Mouse (Mus musculus) mesoderm, embryonic 11.5 days (tissue): ENCODE measurements at regions not wholly inside any gene's neighbourhood (a gene's known extent, or its start where the extent isn't known, plus 50 kb on each side); places are given as distances from the start of the nearest gene placed in this dataset.

Source experiments
- DNase-seq: peaks from one replicate; pipeline ENCODE4 v3.0.0-alpha.2; 2012; ENCODE audit warnings: low read depth, low spot score

DNA sequence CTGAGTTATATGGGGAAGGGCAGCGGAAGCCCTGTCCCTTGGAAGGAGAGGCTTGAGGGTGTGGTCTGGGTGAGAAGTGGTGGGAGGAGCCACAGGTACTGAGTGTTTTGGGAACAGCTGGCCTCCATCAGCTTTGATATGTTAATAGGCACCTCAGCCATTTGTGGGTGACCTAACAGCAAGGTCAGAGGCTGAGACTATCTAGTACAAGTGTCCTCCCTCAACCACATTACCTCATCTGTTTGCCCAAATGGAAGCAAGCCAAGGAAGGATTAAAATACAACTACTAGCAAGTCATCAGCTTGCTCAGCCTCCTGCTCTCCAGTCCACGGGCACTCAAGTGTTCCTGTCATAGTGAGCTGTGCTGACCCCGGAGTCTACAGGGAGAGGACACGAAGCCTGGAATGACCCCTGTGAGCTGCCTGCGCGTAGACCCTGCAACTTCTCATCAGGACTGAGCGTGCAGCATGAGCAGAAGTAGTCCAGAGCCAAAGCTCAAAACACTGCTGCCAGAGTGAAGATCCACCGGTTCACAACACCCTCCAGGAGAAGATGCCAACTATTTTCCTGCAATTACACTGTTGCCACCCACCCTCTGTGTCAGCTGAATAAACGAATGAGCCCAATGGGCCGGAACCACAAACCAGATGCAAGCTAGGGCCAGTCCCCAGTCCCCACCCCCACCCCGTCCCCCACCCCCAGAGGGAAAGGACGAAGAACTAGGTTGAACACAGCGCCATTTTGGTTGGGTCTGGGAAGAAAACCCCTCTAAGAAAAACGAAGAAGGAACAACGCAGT lies 239.6 kb downstream of the Qk start:
- DNase-seq: no peak

- DNase-seq: no peak
Observed at GRCm38 (mm10) chr17:10078536-10079319, 240.9 kb downstream of the Qk start.

DNA sequence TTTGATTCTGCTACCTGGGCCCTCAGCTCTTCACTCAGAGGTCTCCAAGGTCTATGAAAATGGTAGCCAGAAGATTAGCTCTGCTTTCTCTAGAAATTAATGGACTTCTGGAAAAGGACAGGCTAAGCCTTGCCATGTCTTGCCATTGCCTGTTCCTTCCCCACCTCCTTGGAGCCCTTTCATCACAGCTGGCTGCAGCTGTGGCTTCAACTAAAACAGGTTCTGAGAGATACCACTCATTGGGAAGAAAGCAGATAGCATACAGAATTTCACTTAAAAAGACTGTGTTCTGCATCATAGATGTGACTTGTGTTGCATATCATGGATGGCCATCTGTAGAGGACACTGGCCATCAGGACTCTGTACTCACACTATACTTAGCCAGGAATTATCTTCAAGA lies 246.4 kb downstream of the Qk start:
- DNase-seq: no peak

- no peak for DNase-seq
Observed at GRCm38 (mm10) chr17:10069251-10069650, 250.4 kb downstream of the Qk start.

- no peak for DNase-seq
Observed at GRCm38 (mm10) chr17:10065131-10065530, 254.5 kb downstream of the Qk start.

GRCm38 (mm10) chr17:10062546-10063100 lies 257.0 kb downstream of the Qk start:
- DNase-seq: no peak

GRCm38 (mm10) chr17:10057736-10058135 lies 261.9 kb downstream of the Qk start:
- DNase-seq: no peak

GRCm38 (mm10) chr17:10056096-10056495 lies 263.6 kb downstream of the Qk start:
- no peak for DNase-seq

DNA sequence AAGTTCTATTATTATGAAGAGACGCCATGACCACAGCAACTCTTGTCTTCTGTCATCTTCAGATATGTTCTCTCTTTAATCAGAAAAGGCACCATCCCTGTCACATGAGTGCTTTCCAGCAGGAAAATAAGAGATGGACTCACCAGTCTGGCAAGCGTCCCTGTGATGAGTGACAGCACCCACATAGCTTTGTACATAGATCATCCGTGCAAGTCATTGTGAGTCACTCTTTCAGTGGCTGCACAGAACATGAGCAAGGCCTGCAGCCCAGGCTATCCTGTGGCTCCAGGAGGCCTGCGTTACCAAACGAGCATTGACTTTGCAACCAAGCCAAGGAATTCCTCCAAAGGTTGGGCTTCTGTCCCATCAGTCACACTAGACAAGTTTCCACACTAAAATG lies 265.3 kb downstream of the Qk start:
- no peak for DNase-seq

DNA sequence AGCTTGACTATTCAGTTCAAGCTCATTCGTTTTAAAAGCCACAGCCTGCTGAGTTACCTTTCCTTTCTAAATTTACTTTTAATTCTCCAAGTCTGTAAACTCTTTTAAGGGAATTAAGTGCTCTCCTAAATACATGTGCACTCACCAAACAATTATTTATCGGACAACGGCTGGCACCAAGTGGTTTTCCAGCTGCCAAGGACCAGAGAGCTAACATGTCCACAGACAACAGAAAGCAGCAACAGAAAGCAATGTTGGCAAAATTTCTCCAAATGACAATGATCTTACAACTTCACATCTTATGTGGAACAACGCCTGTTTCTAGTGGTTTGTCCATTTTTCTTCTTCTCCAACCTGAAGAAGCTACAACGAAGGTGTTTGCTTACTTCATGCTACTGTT lies 275.3 kb downstream of the Qk start:
- no peak for DNase-seq

DNA sequence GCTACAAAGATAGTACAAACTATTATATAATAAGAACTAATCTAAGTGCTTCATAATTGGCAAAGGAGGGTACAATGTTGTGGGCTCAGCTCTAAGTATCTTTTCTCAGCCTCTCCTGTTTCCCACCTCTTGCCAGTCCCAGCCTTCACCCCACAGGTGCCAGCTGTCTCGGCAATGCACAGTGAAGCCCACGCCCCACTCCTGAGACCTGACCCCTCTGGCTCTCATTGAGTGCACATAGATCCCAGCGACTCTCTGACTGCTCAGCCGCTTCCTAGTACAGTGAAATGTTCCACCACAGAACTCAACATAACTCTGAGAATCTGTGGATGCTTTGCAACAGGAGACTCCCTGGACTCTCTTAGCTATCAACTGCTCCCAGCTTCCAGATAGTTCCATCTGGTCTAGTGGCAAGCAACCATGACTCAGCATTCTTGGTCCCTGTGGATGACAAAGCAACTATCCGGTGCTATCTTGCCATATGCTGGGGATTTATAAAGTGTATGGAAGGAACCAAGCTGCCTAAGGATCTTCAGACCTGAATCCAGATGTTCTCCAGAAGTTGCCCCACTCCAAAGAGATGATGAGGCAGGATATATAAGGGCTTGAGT lies 277.5 kb downstream of the Qk start:
- DNase-seq: no peak

DNA sequence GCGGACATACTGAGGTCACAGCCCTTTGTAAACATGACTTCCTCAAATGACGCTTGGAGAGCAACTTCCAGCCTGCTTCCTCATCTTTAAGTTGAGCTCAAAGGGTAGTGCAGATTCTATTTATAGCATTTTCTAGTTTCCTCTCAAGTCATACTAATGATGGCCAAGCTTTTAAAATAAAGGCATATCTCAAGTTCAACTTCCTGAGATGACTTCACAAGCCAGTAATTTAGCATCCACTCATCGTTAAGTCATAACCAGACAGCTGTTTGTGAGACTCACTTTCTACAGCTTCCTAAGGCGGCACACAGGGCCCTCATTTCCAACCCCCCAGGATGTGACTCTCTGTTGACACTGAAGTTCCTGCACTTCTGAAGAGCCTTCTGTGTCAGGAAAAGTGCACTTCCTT lies 278.7 kb downstream of the Qk start:
- DNase-seq: no peak

DNA sequence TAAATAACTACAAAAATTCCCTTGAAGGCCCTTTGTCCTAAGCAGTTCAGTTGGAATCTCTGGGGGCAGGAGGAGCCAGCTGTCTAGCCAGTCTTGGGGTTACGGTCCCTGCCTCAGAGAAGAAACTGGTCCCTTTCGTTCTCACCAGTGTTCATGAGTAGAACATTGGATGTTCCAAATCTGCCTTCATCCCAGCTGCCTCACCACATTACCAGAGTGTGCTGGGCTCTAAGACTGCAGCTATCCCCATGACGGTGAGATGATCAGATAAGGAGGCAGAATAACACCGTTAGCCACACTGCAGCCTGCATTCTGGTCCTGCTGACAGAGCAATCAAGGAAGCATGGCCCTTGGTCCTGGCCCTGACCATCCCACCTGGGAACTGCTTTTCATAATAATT lies 279.3 kb downstream of the Qk start:
- no peak for DNase-seq

DNA sequence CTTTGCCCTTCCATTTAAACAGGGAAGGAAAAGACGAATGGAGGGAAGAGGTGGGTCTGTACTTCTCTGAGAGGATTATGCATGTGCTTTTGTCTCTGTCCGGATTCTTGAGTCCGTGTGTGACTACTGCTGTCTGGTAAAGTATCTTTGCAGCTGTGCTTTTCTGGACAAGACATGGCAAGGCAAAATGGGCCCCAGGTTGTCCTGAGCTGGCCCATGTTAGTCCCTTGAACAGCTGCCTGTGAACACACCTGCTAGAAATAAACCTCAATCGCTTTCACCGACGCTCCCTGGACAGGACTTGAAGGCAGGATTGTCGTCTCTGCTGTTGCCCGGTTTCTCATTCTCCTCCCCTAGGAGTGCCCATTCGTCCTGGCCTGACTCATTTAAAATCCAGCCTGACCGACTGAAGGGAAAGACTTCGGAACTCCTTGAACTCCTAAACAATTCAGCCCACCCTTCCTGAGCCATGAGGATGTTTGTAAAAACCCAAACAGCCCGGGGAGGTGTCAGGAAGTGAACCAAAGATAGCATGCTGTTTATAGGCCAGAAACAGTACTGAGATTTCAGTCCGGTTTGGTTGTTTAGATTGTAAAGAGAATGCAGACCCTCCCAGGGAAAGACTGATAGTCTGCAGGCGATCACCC lies 281.7 kb downstream of the Qk start:
- no peak for DNase-seq

DNA sequence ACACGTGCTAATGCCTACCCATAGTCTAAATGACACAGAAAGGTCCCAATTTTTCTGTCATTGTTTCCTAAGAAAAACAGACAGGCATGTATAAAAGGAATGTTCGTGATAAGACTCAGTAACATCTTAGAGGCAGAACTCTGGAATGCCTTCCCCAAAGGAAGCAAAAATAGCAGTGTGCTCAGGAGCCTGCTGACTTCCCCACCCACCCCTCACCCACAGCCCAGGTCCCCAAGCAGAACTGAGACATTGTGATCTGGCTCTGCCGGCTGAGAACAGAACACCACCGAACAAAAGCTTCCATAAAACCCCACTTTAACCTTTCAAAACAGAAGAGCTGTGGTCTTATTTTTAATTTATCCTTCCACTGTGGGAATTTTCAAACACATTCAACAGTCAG lies 286.1 kb downstream of the Qk start:
- no peak for DNase-seq

- DNase-seq: no peak
Observed at GRCm38 (mm10) chr17:10031033-10031432, 288.6 kb downstream of the Qk start.

GRCm38 (mm10) chr17:10026770-10027169 lies 292.9 kb downstream of the Qk start:
- DNase-seq: no peak

- peak; percentile 35 for DNase-seq
Observed at GRCm38 (mm10) chr17:10025212-10025611, 294.4 kb downstream of the Qk start.

- DNase-seq: no peak
Observed at GRCm38 (mm10) chr17:10024323-10024722, 295.3 kb downstream of the Qk start.

DNA sequence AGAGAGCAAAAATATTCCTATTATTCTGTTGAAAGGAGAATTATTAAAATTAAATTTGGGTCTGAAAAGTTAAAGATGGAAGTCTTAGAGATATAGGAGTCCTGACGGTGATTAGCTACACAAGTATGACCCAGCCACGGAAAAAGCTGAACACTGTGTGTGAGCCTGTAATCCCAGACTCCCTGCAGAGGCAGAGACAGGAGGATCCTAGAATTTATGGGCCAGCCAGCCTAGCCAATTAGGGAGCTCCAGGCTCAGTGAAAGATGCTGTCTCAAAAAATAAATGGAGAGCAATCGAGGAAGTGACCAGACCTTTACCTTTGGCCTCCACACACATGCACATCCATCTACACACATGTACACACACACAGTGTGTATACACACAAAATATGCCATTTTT lies 307.5 kb downstream of the Qk start:
- peak; percentile 66 for DNase-seq

DNA sequence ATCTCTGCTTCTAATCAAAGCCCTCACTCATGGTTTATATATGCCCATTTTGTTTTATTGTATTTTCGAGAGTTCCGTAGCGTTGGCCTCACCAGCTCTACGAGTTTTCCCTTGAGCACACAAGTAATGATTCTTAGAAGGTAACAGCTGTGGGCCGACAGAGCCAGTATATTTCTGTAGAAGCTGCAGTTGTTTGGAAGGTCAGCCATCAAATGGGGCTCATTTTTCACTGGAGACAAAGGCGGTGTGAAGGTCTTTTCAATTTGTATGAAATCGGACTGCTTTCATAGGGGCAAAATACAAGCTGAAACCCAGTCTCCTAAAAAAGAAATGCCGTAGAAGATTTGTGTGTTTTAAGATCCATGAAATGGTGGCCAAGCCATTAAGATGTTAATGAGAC lies 307.9 kb downstream of the Qk start:
- DNase-seq: peak; percentile 68

- DNase-seq: no peak
Observed at GRCm38 (mm10) chr17:10001071-10001591, 318.5 kb downstream of the Qk start.
